Mouse (Mus musculus): ENCODE measurements at regions not wholly inside any gene's neighbourhood (a gene's known extent, or its start where the extent isn't known, plus 50 kb on each side); places are given as distances from the start of the nearest gene placed in this dataset.

DNA sequence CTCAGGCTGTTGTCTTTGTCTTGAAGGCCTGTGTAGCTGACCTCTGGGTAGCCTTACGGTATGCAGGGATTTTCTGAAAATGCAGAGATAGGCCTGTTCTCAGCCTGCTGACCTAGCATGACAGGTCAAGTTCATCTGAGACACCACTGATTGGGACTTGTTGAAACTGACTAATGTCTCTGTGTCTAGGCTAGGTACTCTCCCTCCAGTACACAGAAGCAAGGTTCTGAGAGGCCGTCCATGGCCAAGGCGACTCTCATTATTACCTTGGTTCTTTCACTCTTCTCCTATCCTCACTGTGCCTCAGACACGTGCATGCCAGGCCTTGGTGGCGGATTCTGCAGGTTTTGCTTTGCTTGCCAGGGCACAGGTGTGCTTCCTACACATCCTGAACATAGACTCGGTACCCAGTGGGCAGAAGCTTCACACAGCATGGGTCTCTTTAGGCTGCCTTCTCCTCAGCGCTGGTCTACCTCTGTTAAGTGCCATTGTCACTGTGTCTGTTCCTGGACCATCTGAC is 208.3 kb downstream of the Adra2a start:
- no peak for TF ChIP-seq CTCF (conservative IDR thresholded peaks at IDR 0.05; ENCODE audit: low read length)
- TF ChIP-seq POU5F1 (IDR thresholded peaks at IDR 0.05; ENCODE audit: borderline replicate concordance, low read length): no peak
